Mouse (Mus musculus) heart, adult 2 months (tissue): Measurements from ENCODE around the gene Vti1a. TPM values are rescaled to one million over a fixed set of nuclear protein-coding genes. Genes with fewer than 3 reads are reported as not detected.

Source experiments
- DNase-seq, 2 experiments: peaks; one replicate each; pipeline ENCODE4 v3.0.0; 2021
- H3K27ac ChIP-seq: fragments of 200-600 bp; 2 replicates; pipeline ENCODE4 v1.8.1; 2022
- H3K27me3 ChIP-seq: fragments of 200-500 bp; 2 replicates; pipeline ENCODE4 v1.6.1; 2012; ENCODE audit warnings: mild to moderate bottlenecking, low read length, inconsistent platforms, mixed read lengths; ENCODE audit not compliant: control insufficient read depth, insufficient read depth
- H3K36me3 ChIP-seq: fragments of 200-500 bp; 2 replicates; pipeline ENCODE4 v1.6.1; 2012; ENCODE audit warnings: low read length, inconsistent platforms; ENCODE audit not compliant: control insufficient read depth, insufficient read depth
- H3K4me1 ChIP-seq: fragments of 200-500 bp; 2 replicates; pipeline ENCODE4 v1.6.1; 2011; ENCODE audit warnings: low read length; ENCODE audit not compliant: control insufficient read depth, insufficient read depth
- H3K4me3 ChIP-seq: fragments of 200-600 bp; 2 replicates; pipeline ENCODE4 v1.8.1; 2022
- H3K79me2 ChIP-seq: fragments of 200-500 bp; replicated peaks from 2 replicates; pipeline ENCODE4 v1.6.1; 2012; ENCODE audit warnings: mild to moderate bottlenecking, inconsistent platforms, low read length, moderate library complexity, mixed read lengths; ENCODE audit not compliant: control insufficient read depth, insufficient read depth
- H3K9ac ChIP-seq: fragments of 200-500 bp; 2 replicates; pipeline ENCODE4 v1.6.1; 2012; ENCODE audit warnings: low read depth, mild to moderate bottlenecking, control low read depth, inconsistent platforms, low read length, mixed read lengths
- CTCF ChIP-seq: fragments of 200-600 bp; IDR thresholded peaks from 2 replicates; pipeline ENCODE4 v1.8.1; 2022; ENCODE audit warnings: antibody characterized with exemption, mild to moderate bottlenecking, moderate library complexity
- EP300 ChIP-seq: fragments of 200-500 bp; IDR thresholded peaks from 2 replicates; pipeline ENCODE4 v1.6.1; 2011; ENCODE audit warnings: low read depth, low read length, control low read depth; ENCODE audit not compliant: insufficient read depth
- POLR2A ChIP-seq: fragments of 200-500 bp; IDR thresholded peaks from 2 replicates; pipeline ENCODE4 v1.6.1; 2011; ENCODE audit warnings: mild to moderate bottlenecking, low read depth, low read length, control low read depth; ENCODE audit not compliant: insufficient read depth
- WGBS: fragments of 180-500 bp; shearing (Covaris S2); methylation state at CpG from one replicate; pipeline ENCODE4 v1.1.7; 2018; 5-methylcytosine and 5-hydroxymethylcytosine counted together
- intact Hi-C: fragments of 180-260 bp; cut with DNase I; formaldehyde crosslinking; loops from one replicate; pipeline ENCODE4 v1.15.1; 2025
- polyA plus RNA-seq: library from polyadenylated mRNA; depleted of rRNA; stranded (reverse); fragments of >200 nt; gene quantifications from 2 replicates; pipeline ENCODE4 v1.2.3, GENCODE M21; 2012
- total RNA-seq, 2 experiments: library from RNA; stranded (reverse); gene quantifications; 2 replicates each; pipeline ENCODE4 v1.2.3; 2021

The Vti1a gene
- total and polyA plus RNA-seq, 3 experiments: 6.2 to 16.3 (median 15.6) TPM

DNA sequence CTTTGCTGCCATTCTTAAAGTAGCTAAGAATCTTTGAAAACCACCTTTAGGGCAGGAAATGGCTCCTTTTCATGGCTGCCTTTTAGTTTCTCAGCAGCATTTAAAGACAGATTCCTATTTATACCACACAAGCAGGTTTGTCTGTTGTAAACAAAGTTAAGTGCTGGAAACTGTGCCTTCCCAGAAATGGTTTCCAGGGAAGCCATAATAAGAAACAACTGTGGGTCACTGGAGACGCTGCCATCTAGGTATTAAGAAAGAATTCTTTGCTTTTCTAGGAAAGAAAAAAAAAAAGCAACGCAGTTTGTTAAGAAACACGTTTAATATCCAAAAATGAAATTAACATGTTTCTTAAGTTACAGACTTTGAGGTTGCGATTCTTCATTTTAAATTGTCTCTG, 192.1 kb downstream of the Vti1a start:
- WGBS: 95% methylated on average over 4 of the region's 4 CpGs
- H3K4me1 ChIP-seq: no peaks in the 10 kb centered on the region
- intact Hi-C loops: no loop called here

DNA sequence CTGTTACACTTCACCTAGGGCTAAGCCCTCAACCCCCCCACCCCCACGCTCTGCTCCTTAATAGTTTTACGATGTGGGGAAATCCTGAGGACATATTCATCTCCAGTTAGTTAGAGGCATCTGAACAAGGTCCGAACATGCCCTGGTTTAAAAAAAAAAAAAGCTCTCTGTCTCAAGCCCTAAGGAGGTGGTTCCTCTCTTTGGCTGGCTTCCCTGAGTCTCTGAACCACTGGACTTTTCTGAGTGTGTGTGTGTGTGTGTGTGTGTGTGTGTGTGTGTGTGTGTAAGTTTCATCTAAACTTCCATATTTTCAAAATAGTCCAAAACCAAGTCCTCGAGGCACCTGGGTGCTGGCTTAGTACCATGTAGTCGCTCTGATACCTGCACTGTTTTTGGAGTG, 192.9 kb downstream of the Vti1a start:
- H3K36me3 ChIP-seq: no peaks in the 10 kb centered on the region
- DNase-seq: no peak
- TF ChIP-seq CTCF (no peak), EP300 (no peak), POLR2A (no peak)
- no peaks in the 10 kb centered on the region for H3K79me2 ChIP-seq
- intact Hi-C loops: no loop called here
- no peak overlapping the region for H3K4me3 ChIP-seq
- 82% methylated on average over 5 of the region's 5 CpGs for WGBS
- H3K27ac ChIP-seq: no peak overlapping the region
- no peak overlapping the region for H3K9ac ChIP-seq
- H3K27me3 ChIP-seq: no peaks in the 10 kb centered on the region
- no peaks in the 10 kb centered on the region for H3K4me1 ChIP-seq

More for the DNA sequence above, 192.1 kb downstream of the Vti1a start:
- Histone ChIP-seq H3K36me3 (no peaks in the 10 kb centered on the region), H3K27me3 (no peaks in the 10 kb centered on the region), H3K27ac (no peak overlapping the region), H3K79me2 (no peaks in the 10 kb centered on the region), H3K9ac (no peak overlapping the region), H3K4me3 (no peak overlapping the region)
- TF ChIP-seq EP300 (no peak), CTCF (no peak), POLR2A (no peak)
- DNase-seq: no peak

DNA sequence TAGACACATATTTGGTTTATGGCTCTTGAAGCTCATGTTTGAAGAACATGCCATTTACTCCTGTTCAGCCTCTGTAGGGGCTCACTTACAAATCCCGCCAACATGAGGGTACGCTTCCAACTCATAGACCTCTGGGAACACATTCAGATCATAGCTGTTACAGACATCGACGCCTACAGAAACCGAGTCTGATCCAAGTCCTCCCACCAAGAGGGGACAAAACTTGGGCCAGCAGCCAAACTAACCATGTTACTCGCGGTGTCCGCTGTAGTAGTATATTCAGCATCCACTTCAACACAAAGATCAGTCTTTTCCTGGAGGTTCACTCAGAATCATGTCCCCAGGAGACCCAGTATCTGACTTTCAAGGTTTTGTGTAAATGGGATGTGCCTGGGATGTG, 193.5 kb downstream of the Vti1a start:
- Histone ChIP-seq H3K4me1 (no peaks in the 10 kb centered on the region), H3K27ac (no peak overlapping the region), H3K79me2 (no peaks in the 10 kb centered on the region), H3K4me3 (no peak overlapping the region), H3K27me3 (no peaks in the 10 kb centered on the region), H3K36me3 (no peaks in the 10 kb centered on the region), H3K9ac (no peak overlapping the region)
- WGBS: 81% methylated on average over 8 of the region's 8 CpGs
- intact Hi-C loops: no loop called here
- TF ChIP-seq CTCF: no peak
- no peak for TF ChIP-seq EP300
- no peak for TF ChIP-seq POLR2A
- DNase-seq: no peak

DNA sequence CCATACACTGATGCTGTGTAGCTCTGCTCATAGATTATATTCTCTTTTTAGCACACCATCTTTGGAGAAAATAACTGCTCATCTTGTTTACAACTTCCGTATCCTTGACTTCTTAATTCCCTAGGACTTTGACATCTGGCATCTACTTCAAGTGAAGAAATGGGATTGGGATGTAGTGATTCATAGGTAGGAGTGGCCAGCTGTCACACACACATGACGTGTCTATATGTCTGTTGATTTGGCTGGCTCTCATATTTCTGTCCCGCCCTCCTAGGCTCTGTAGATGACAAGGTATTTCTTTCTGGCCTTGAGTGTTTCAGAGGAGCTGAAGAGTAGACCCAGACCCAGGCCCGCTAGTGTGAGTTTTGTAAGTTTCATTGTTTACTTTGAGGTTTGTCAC, 197.8 kb downstream of the Vti1a start:
- H3K4me1 ChIP-seq: no peaks in the 10 kb centered on the region
- H3K27ac ChIP-seq: no peak overlapping the region
- no peak overlapping the region for H3K4me3 ChIP-seq
- DNase-seq: no peak
- intact Hi-C loops: no loop called here
- H3K79me2 ChIP-seq: no peaks in the 10 kb centered on the region
- no peak overlapping the region for H3K9ac ChIP-seq
- no peaks in the 10 kb centered on the region for H3K36me3 ChIP-seq
- H3K27me3 ChIP-seq: no peaks in the 10 kb centered on the region
- TF ChIP-seq POLR2A: no peak
- TF ChIP-seq EP300: no peak
- TF ChIP-seq CTCF: no peak
- 88% methylated on average over 4 of the region's 4 CpGs for WGBS

DNA sequence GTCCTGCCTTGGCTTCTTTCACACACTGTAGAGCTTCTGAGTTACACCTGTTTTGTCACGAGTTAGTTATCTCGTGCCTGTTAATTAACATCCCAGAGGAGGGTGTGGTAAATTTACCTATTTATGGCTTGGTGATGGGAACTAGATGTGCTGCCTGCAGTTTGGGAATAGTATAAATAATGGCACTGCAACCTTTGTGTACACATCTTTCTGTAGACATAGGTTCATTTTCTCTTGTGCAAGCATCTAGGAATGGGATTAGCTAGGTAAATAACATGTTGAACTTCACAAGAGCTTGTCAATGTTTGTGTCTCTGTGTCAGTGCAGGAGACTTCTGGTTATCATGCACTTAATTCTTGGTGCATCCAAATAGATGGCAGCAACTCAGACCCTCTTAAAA, 204.1 kb downstream of the Vti1a start:
- H3K36me3 ChIP-seq: no peaks in the 10 kb centered on the region
- intact Hi-C loops: no loop called here
- no peaks in the 10 kb centered on the region for H3K4me1 ChIP-seq
- TF ChIP-seq CTCF: no peak
- no peak for TF ChIP-seq POLR2A
- TF ChIP-seq EP300: no peak
- DNase-seq: no peak
- H3K27ac ChIP-seq: no peak overlapping the region
- H3K4me3 ChIP-seq: no peak overlapping the region
- H3K79me2 ChIP-seq: no peaks in the 10 kb centered on the region
- H3K27me3 ChIP-seq: no peaks in the 10 kb centered on the region
- H3K9ac ChIP-seq: no peak overlapping the region
- 66% methylated on average over 2 of the region's 2 CpGs for WGBS

DNA sequence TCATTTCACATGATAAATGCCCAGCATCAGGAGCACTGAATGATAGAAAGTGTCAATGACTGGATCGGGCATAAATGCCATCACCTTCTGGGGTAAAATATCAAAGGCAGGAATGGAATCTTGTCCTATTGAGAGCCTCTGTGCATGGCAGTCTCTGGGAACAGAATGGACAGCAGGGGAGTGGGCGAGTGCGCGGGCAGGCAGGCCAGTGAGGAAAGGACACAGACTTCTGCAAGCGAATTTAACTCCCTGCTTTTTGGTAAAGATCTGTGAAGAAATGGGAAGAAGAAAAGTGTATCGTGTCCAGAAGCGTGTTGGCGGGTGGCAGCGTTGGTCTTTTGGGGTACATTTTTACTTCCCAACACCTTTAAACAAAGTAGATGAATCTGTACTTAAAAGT, 207.2 kb downstream of the Vti1a start:
- 93% methylated on average over 9 of the region's 9 CpGs for WGBS
- H3K27ac ChIP-seq: no peak overlapping the region
- TF ChIP-seq CTCF (no peak), EP300 (no peak), POLR2A (no peak)
- no peaks in the 10 kb centered on the region for H3K36me3 ChIP-seq
- H3K9ac ChIP-seq: no peak overlapping the region
- H3K27me3 ChIP-seq: no peaks in the 10 kb centered on the region
- no peaks in the 10 kb centered on the region for H3K4me1 ChIP-seq
- no peak overlapping the region for H3K4me3 ChIP-seq
- intact Hi-C loops: no loop called here
- no peaks in the 10 kb centered on the region for H3K79me2 ChIP-seq
- no peak for DNase-seq

DNA sequence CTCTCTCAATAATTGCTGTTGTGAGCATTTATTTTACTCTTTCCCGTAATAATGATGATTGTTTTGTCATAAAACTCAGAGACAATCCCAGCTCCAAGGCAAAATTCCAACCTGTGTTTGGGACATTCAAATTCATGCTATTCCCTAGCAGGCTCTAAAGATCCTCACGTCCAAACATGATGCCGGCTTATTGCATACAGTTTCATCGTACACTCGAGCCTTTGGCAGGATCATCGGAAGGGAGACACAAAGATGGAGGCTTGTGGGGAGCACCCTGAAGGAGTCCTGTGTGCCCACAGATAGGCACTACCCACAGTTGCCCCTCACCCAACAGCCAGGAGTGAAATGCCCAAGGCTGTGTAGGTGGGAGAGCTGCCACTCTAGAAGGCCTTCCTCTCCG, 208.3 kb downstream of the Vti1a start:
- Histone ChIP-seq H3K27ac (no peak overlapping the region), H3K9ac (no peak overlapping the region), H3K79me2 (no peaks in the 10 kb centered on the region), H3K27me3 (no peaks in the 10 kb centered on the region), H3K36me3 (no peaks in the 10 kb centered on the region), H3K4me1 (no peaks in the 10 kb centered on the region), H3K4me3 (no peak overlapping the region)
- intact Hi-C loops: no loop called here
- TF ChIP-seq EP300 (no peak), CTCF (no peak)
- WGBS: 94% methylated on average over 7 of the region's 7 CpGs
- no peak for DNase-seq
